Mouse (Mus musculus) ovary, adult 18-20 months (tissue): ENCODE measurements around the gene Pidd1.

ENCODE experiments used
- DNase-seq: peaks from one replicate; pipeline ENCODE4 v3.0.0; 2022; ENCODE audit warnings: low spot score, mixed read lengths

Pidd1 gene

GRCm38 (mm10) chr7:141472763-141473162, 28.9 kb upstream of the Pidd1 start:
- no peak for DNase-seq

DNA sequence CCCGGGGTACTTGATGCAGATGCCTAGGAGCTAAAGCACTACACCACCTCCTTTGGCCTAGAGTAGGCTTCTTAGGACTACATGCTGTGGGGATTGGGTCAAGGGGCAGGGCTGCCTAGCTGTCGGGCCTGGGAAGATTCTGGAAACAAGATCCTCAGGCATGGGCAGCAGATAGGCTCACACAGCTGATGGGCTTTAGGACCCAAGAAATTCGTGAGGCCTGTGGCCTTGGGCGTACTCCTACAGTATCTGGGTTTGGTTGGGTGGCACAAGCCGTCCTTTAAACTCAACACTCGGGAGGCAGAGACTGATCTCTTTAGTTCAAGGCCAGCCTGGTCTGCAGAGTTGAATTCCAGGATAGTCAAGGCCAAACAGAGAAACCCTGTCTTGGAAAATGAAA, 28.4 kb upstream of the Pidd1 start:
- DNase-seq, result peak; percentile 71

DNA sequence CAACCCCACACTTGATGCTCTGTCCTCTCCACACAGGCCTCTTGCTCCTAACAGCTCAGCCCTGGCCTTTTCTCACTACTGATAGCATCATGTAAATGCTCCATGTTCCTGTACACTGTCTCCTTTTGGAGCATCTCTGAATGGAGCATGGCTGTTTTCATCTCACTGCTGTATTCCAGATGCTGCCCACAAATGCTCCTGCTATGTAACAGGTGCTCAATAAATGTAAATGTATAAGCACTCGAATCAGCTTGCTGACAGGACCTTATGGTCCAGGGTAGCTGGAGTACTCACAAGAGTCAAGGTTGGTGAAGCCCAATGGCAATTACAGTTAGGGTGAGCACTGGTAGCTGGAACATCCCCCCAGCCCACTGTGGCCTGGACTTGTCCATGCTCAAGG, 27.4 kb upstream of the Pidd1 start:
- DNase-seq, result no peak

GRCm38 (mm10) chr7:141470637-141470944, 26.8 kb upstream of the Pidd1 start:
- DNase-seq, result no peak

GRCm38 (mm10) chr7:141469901-141470636, 26.2 kb upstream of the Pidd1 start:
- peak; percentile 43 for DNase-seq

GRCm38 (mm10) chr7:141469352-141469751, 25.5 kb upstream of the Pidd1 start:
- no peak for DNase-seq

DNA sequence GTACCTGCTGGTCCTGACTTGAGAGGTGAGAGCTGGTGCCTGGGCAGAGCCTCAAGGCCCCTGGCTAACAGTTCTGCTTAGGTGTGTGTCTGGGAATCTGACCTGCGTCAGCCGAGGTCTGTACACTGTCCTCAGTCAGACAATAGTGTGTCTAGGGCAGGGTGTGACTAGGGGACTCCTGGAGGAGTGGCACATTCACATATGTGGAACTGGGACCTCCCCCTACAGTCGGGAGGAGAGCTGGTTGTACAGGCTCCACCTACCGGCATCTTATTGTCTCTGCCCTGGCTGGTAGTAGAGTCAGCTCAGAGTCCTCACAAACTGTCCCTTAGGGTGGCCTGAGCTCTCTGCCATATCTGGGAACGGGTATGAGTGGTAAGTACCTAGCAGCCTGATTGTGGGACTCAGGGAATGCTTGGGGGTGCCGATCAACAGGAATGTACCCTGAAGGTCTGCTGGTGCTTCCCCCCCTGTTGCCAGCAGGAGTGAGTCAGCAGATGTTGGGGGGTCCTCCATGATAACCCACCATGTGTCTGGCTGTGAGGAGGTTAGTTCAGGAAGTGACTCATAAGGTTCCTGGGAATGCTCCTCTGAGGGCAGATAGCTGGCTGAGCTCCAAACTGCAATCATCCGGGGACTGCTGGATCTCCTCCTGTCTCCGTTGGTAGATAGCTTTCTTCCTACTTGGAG, 24.8 kb upstream of the Pidd1 start:
- DNase-seq, result peak; percentile 77

- peak; percentile 31 for DNase-seq
These were observed 24.3 kb upstream of the Pidd1 start for GRCm38 (mm10) chr7:141468164-141468521.

GRCm38 (mm10) chr7:141467230-141468030, 23.6 kb upstream of the Pidd1 start, which contains the start of gene Cd151:
Cd151 (plus strand) TSS chr7:141467392.
- peak; percentile 86 for DNase-seq

DNA sequence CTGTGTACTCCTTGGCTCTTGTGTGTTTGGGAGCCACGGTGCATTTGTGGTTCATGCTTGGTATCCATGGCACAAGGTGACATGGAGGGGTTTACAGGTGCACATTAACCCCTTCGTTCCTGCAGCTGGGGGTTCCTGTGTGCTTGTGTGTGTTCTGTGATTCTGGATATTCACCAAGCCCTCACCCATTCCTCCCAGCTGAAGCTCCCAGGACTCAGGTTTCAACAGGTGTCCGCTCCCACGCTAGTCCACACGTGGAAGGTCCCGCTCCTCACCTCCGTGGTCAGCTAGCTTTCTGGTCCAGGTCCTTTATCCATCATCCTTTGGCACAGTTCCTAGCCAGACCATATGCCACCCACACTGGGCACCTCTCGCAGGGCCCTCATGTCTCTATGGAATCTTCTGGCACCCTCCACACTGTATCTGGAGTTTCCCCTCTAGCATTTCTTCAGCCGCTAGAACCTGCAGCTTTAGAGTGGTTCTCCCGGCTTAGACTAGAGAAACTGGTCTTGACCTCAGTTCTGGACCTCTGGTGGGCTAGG, 22.9 kb upstream of the Pidd1 start:
- DNase-seq, result no peak

GRCm38 (mm10) chr7:141466045-141466394, 22.2 kb upstream of the Pidd1 start:
- no peak for DNase-seq

- DNase-seq, result no peak
These were observed 21.7 kb upstream of the Pidd1 start for GRCm38 (mm10) chr7:141465388-141466044.

- DNase-seq, result peak; percentile 26
These were observed 20.9 kb upstream of the Pidd1 start for GRCm38 (mm10) chr7:141464603-141465201.

- no peak for DNase-seq
These were observed 20.2 kb upstream of the Pidd1 start for GRCm38 (mm10) chr7:141463824-141464602.

DNA sequence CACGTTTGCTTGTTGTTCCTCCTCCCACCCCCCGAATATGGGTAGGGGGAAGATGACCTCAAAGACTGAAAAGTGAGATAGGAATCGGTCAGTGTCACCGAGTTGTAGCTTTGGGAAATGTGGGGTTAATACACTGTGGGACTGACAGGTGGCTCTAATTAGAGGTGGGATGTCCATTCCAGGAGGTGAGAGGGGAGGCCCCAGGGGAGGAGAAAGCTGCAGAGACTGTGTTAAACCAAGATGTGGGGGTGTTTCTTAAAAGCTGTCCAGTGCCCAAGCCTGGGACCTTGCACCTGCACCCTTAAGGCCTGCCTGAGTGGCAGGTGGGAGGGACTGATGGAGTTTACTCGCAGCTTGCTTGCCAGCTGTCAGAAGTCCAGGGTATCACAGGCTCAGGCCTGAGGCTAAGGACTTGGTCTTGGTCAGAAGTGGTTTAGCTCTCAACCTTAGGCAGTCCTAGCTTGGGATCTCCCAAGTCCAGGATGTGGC, 18.6 kb upstream of the Pidd1 start:
- no peak for DNase-seq

GRCm38 (mm10) chr7:141461521-141462332, 17.9 kb upstream of the Pidd1 start:
- DNase-seq, result no peak

- DNase-seq, result no peak
These were observed 16.7 kb upstream of the Pidd1 start, which contains the start of gene Cracr2b for GRCm38 (mm10) chr7:141460391-141461113. Cracr2b (plus strand) TSS chr7:141461094.

DNA sequence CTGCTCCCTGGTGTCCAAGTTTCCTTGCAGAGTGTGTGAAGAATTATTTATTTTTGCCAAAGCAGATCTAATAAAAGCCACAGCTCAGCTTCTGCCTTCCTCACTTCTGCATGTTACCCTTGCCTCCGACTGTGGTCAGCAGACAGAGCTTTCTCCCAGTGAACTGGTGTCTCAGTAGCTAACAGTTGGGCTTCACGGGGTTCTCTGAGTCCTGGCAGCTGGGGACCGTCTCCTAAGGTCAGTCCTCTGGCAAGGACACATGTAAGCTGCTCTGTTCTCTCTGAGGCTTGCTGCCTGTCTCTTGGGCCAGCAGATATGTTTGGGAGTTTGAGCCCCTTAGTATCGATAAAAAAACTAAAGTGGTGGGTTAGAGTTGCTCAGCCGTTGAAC, 16.2 kb upstream of the Pidd1 start:
- DNase-seq, result no peak

DNA sequence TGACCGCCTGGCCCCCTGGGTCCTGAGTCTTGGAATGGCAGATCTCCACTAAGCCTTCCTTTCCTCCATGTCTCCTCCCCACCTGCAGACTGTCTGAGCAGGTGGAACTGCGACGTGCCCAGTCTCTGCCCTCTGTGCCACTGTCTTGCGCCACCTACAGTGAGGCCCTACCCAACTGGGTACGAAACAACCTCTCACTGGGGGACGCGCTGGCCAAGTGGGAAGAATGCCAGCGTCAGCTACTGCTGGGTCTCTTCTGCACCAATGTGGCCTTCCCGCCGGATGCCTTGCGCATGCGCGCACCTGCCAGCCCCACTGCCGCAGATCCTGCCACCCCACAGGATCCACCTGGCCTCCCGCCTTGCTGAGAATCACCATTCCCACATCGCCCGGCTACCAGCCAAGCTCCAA, 15.5 kb upstream of the Pidd1 start:
- no peak for DNase-seq
